Mouse (Mus musculus) cerebellum, adult 2 months (tissue): ENCODE measurements around the gene Sptssa.

Experiments used
- CTCF ChIP-seq: fragments of 200-500 bp; IDR thresholded peaks from 2 replicates; pipeline ENCODE4 v1.5.1; 2011; ENCODE audit warnings: low read depth, mild to moderate bottlenecking, control low read depth, low read length, moderate library complexity, borderline replicate concordance; ENCODE audit not compliant: insufficient read depth
- POLR2A ChIP-seq: fragments of 200-500 bp; IDR thresholded peaks from 2 replicates; pipeline ENCODE4 v1.6.1; 2011; ENCODE audit warnings: low read length, control low read depth, borderline replicate concordance; ENCODE audit not compliant: insufficient read depth

- TF ChIP-seq POLR2A (no peak), CTCF (no peak)
These were observed 20.3 kb upstream of the Sptssa start for GRCm38 (mm10) chr12:54676709-54677108.
